Mouse (Mus musculus): Measurements from ENCODE around the gene Egfl7. TPM values are rescaled to one million over a fixed set of nuclear protein-coding genes. Genes with fewer than 3 reads are reported as not detected.

Gene Egfl7
- polyA plus RNA-seq, 1 experiment from 2014 or later: 54.3 TPM

- ATAC-seq (replicated peaks; ENCODE audit: insufficient number of reproducible peaks, low FRiP score, low TSS enrichment, low read depth): no peak
- H3K9me3 ChIP-seq (replicated peaks; ENCODE audit: control insufficient read depth, low read length): no peaks in the 10 kb centered on the region
- no peaks in the 10 kb centered on the region for H3K4me1 ChIP-seq (ENCODE audit: control insufficient read depth, insufficient read depth, low read length)
- peak overlapping the region; percentile 69 for H3K4me3 ChIP-seq (ENCODE audit: low read depth, low read length)
- peak overlapping the region; percentile 71 for H3K4me2 ChIP-seq (ENCODE audit: low read depth, low read length)
- H3K36me3 ChIP-seq (replicated peaks; ENCODE audit: control insufficient read depth, insufficient read depth, low read depth, low read length): peaks cover 13% of the 10 kb centered on the region
- H3K27me3 ChIP-seq (ENCODE audit: control insufficient read depth, insufficient read depth, low read length): no peaks in the 10 kb centered on the region
- peak overlapping the region; percentile 80; the same call in 1 of the 2 replicates for H3K9ac ChIP-seq (replicated peaks; ENCODE audit: low read length)
- no peak overlapping the region for H3K27ac ChIP-seq (replicated peaks; ENCODE audit: low read depth, low read length)
- DNase-seq (ENCODE audit: low spot score): no peak
- WGBS: 68% methylated on average over 5 of the region's 5 CpGs
Observed at GRCm38 (mm10) chr2:26638572-26638971, 58.8 kb downstream of the Egfl7 start.

- H3K36me3 ChIP-seq (replicated peaks; ENCODE audit: control insufficient read depth, insufficient read depth, low read depth, low read length): peaks cover 13% of the 10 kb centered on the region
- no peak overlapping the region for H3K27ac ChIP-seq (replicated peaks; ENCODE audit: low read depth, low read length)
- no peaks in the 10 kb centered on the region for H3K9me3 ChIP-seq (replicated peaks; ENCODE audit: control insufficient read depth, low read length)
- DNase-seq (ENCODE audit: low spot score) (peak; percentile 49), ATAC-seq (replicated peaks; ENCODE audit: insufficient number of reproducible peaks, low FRiP score, low TSS enrichment, low read depth) (no peak)
- no peaks in the 10 kb centered on the region for H3K4me1 ChIP-seq (ENCODE audit: control insufficient read depth, insufficient read depth, low read length)
- peak overlapping the region; percentile 80 for H3K9ac ChIP-seq (replicated peaks; ENCODE audit: low read length)
- peak overlapping the region; percentile 71 for H3K4me2 ChIP-seq (ENCODE audit: low read depth, low read length)
- peak overlapping the region; percentile 69 for H3K4me3 ChIP-seq (ENCODE audit: low read depth, low read length)
- 11% methylated on average over 8 of the region's 8 CpGs for WGBS
- H3K27me3 ChIP-seq (ENCODE audit: control insufficient read depth, insufficient read depth, low read length): no peaks in the 10 kb centered on the region
Observed at GRCm38 (mm10) chr2:26639083-26639482, 59.3 kb downstream of the Egfl7 start.

GRCm38 (mm10) chr2:26639838-26640830 is 60.3 kb downstream of the Egfl7 start:
- Histone ChIP-seq H3K27ac (replicated peaks; ENCODE audit: low read depth, low read length) (peak overlapping the region; percentile 23), H3K4me3 (ENCODE audit: low read depth, low read length) (peak overlapping the region; percentile 69), H3K36me3 (replicated peaks; ENCODE audit: control insufficient read depth, insufficient read depth, low read depth, low read length) (peaks cover 13% of the 10 kb centered on the region), H3K9me3 (replicated peaks; ENCODE audit: control insufficient read depth, low read length) (no peaks in the 10 kb centered on the region), H3K4me1 (ENCODE audit: control insufficient read depth, insufficient read depth, low read length) (no peaks in the 10 kb centered on the region), H3K27me3 (ENCODE audit: control insufficient read depth, insufficient read depth, low read length) (no peaks in the 10 kb centered on the region), H3K9ac (replicated peaks; ENCODE audit: low read length) (peak overlapping the region; percentile 80), H3K4me2 (ENCODE audit: low read depth, low read length) (peak overlapping the region; percentile 71)
- WGBS: 4% methylated on average over 49 of the region's 49 CpGs
- peak; percentile 67 for ATAC-seq (replicated peaks; ENCODE audit: insufficient number of reproducible peaks, low FRiP score, low TSS enrichment, low read depth)
- DNase-seq (ENCODE audit: low spot score): peak; percentile 98

GRCm38 (mm10) chr2:26641006-26641647 is 61.3 kb downstream of the Egfl7 start:
- Histone ChIP-seq H3K36me3 (replicated peaks; ENCODE audit: control insufficient read depth, insufficient read depth, low read depth, low read length) (peaks cover 6% of the 10 kb centered on the region), H3K4me2 (ENCODE audit: low read depth, low read length) (no peak overlapping the region), H3K9ac (replicated peaks; ENCODE audit: low read length) (no peak overlapping the region), H3K4me1 (ENCODE audit: control insufficient read depth, insufficient read depth, low read length) (no peaks in the 10 kb centered on the region), H3K4me3 (ENCODE audit: low read depth, low read length) (no peak overlapping the region), H3K27ac (replicated peaks; ENCODE audit: low read depth, low read length) (no peak overlapping the region), H3K27me3 (ENCODE audit: control insufficient read depth, insufficient read depth, low read length) (no peaks in the 10 kb centered on the region), H3K9me3 (replicated peaks; ENCODE audit: control insufficient read depth, low read length) (no peaks in the 10 kb centered on the region)
- WGBS: 84% methylated on average over 7 of the region's 7 CpGs
- ATAC-seq (replicated peaks; ENCODE audit: insufficient number of reproducible peaks, low FRiP score, low TSS enrichment, low read depth) (no peak), DNase-seq (ENCODE audit: low spot score) (no peak)

MicroRNA genes within 50 kb of the gene (microRNA counts, 519-probe panel; counts per million panel counts)
- 5,378 counts per million, percentile 93 among the panel's probes with 10 or more counts for microRNA mmu-miR-126-3p
- 4,448 counts per million, percentile 74 among the panel's probes with 10 or more counts for microRNA mmu-miR-126-5p

Small RNA genes within 50 kb of the gene (microRNA-seq; reads per million reads assigned to microRNA genes)
- gene Mir126a (ENCODE audit: borderline number of aligned reads) (1.9 reads per million), gene Mir126b (ENCODE audit: borderline number of aligned reads) (not detected)

Other genes starting within 250 kb of the Egfl7 start
- gene Dnlz, start 227.9 kb upstream of the Egfl7 start, polyA plus RNA-seq (2014; fragmentation: Nextera tagmentation; extraction: Ambion mirVana): 25.1 and 29.8 TPM in 2 replicates
- 0.40 and 0.41 TPM in 2 replicates for gene Card9, start 219.1 kb upstream of the Egfl7 start, polyA plus RNA-seq (2014; fragmentation: Nextera tagmentation; extraction: Ambion mirVana)
- 17.9 and 18.6 TPM in 2 replicates for gene Snapc4, start 199.4 kb upstream of the Egfl7 start, polyA plus RNA-seq (2014; fragmentation: Nextera tagmentation; extraction: Ambion mirVana)
- gene Entr1, start 190.7 kb upstream of the Egfl7 start, polyA plus RNA-seq (2014; fragmentation: Nextera tagmentation; extraction: Ambion mirVana): 130 and 132 TPM in 2 replicates
- 100 and 103 TPM in 2 replicates for gene Pmpca, start 190.7 kb upstream of the Egfl7 start, polyA plus RNA-seq (2014; fragmentation: Nextera tagmentation; extraction: Ambion mirVana)
- 19.0 and 22.9 TPM in 2 replicates for gene Inpp5e, start 170.8 kb upstream of the Egfl7 start, polyA plus RNA-seq (2014; fragmentation: Nextera tagmentation; extraction: Ambion mirVana)
- gene Sec16a, start 134.8 kb upstream of the Egfl7 start, polyA plus RNA-seq (2014; fragmentation: Nextera tagmentation; extraction: Ambion mirVana): 30.4 and 33.3 TPM in 2 replicates
- gene Notch1, start 63.4 kb upstream of the Egfl7 start, polyA plus RNA-seq (2014; fragmentation: Nextera tagmentation; extraction: Ambion mirVana): 17.2 and 17.7 TPM in 2 replicates
- gene Gm20532, start 6.6 kb downstream of the Egfl7 start, polyA plus RNA-seq (2014; fragmentation: Nextera tagmentation; extraction: Ambion mirVana): not detected in 2 replicates
- gene Agpat2, start 24.4 kb downstream of the Egfl7 start, polyA plus RNA-seq (2014; fragmentation: Nextera tagmentation; extraction: Ambion mirVana): 8.7 and 13.1 TPM in 2 replicates
- gene Fam69b, start 48.4 kb downstream of the Egfl7 start, polyA plus RNA-seq (2014; fragmentation: Nextera tagmentation; extraction: Ambion mirVana): 40.4 and 44.4 TPM in 2 replicates
- gene Lcn4, start 91.3 kb downstream of the Egfl7 start, polyA plus RNA-seq (2014; fragmentation: Nextera tagmentation; extraction: Ambion mirVana): not detected in 2 replicates